Mouse (Mus musculus) large intestine, adult 2 months (tissue): ENCODE measurements around the gene Lrrc73. TPM values are rescaled to one million over a fixed set of nuclear protein-coding genes. Genes with fewer than 3 reads are reported as not detected.

Source experiments
- DNase-seq: peaks from one replicate; pipeline ENCODE4 v3.0.0-alpha.2; 2012; ENCODE audit warnings: low read depth, low spot score
- WGBS: fragments of 180-500 bp; shearing (Covaris S2); methylation state at CpG from one replicate; pipeline ENCODE4 v1.1.7; 2018; 5-methylcytosine and 5-hydroxymethylcytosine counted together
- polyA plus RNA-seq: library from polyadenylated mRNA; depleted of rRNA; stranded (reverse); fragments of >200 nt; gene quantifications from 2 replicates; pipeline ENCODE4 v1.2.3, GENCODE M21; 2012; rRNA removed

The Lrrc73 gene
- polyA plus RNA-seq, 1 experiment = 0.92 TPM

- WGBS = 25% methylated on average over 9 of the region's 9 CpGs
- DNase-seq = no peak
Measured at GRCm38 (mm10) chr17:46283140-46283539, 29.8 kb downstream of the Lrrc73 start.

GRCm38 (mm10) chr17:46283911-46284310, 30.6 kb downstream of the Lrrc73 start:
- 80% methylated on average over 8 of the region's 8 CpGs for WGBS
- no peak for DNase-seq

- WGBS = 73% methylated on average over 7 of the region's 7 CpGs
- DNase-seq = no peak
Measured at GRCm38 (mm10) chr17:46284653-46285052, 31.3 kb downstream of the Lrrc73 start.

GRCm38 (mm10) chr17:46285407-46285806, 32.1 kb downstream of the Lrrc73 start:
- 42% methylated on average over 6 of the region's 6 CpGs for WGBS
- DNase-seq = no peak

- DNase-seq = no peak
- WGBS = 51% methylated on average over 11 of the region's 11 CpGs
Measured at GRCm38 (mm10) chr17:46287678-46288095, 34.4 kb downstream of the Lrrc73 start.

- DNase-seq = no peak
- WGBS = 29% methylated on average over 6 of the region's 6 CpGs
Measured at GRCm38 (mm10) chr17:46296601-46297000, 43.3 kb downstream of the Lrrc73 start.

- no peak for DNase-seq
- 18% methylated on average over 6 of the region's 6 CpGs for WGBS
Measured at GRCm38 (mm10) chr17:46297028-46297363, 43.7 kb downstream of the Lrrc73 start.

GRCm38 (mm10) chr17:46297364-46298219, 44.3 kb downstream of the Lrrc73 start, which contains the start of gene Dlk2:
Gene Dlk2, plus strand, starts transcription at chr17:46297421.
- no peak for DNase-seq

GRCm38 (mm10) chr17:46298220-46298913, 45.0 kb downstream of the Lrrc73 start:
- peak; percentile 63 for DNase-seq
- WGBS = under 1% methylated on average over 48 of the region's 48 CpGs

More at GRCm38 (mm10) chr17:46297364-46298219, 44.3 kb downstream of the Lrrc73 start, which contains the start of gene Dlk2:
- under 1% methylated on average over 79 of the region's 86 CpGs for WGBS

GRCm38 (mm10) chr17:46301892-46302291, 48.6 kb downstream of the Lrrc73 start:
- DNase-seq = no peak
- WGBS = 80% methylated on average over 12 of the region's 12 CpGs

GRCm38 (mm10) chr17:46304184-46304583, 50.9 kb downstream of the Lrrc73 start:
- 92% methylated on average over 9 of the region's 9 CpGs for WGBS
- DNase-seq = no peak

Other genes starting within 250 kb of the Lrrc73 start
- gene Vegfa, start 221.2 kb upstream of the Lrrc73 start, polyA plus RNA-seq = 82.7 and 121 TPM in 2 replicates
- gene Mrps18a, start 142.5 kb upstream of the Lrrc73 start, polyA plus RNA-seq = 46.9 and 47.4 TPM in 2 replicates
- gene Rsph9, start 109.3 kb upstream of the Lrrc73 start, polyA plus RNA-seq = 2.6 and 2.8 TPM in 2 replicates
- 33.7 and 37.4 TPM in 2 replicates for gene Mad2l1bp, start 100.0 kb upstream of the Lrrc73 start, polyA plus RNA-seq
- gene Gtpbp2, start 92.5 kb upstream of the Lrrc73 start, polyA plus RNA-seq = 145 and 213 TPM in 2 replicates
- 4.2 and 4.4 TPM in 2 replicates for gene Polh, start 50.9 kb upstream of the Lrrc73 start, polyA plus RNA-seq
- 17.1 and 18.2 TPM in 2 replicates for gene Xpo5, start 50.7 kb upstream of the Lrrc73 start, polyA plus RNA-seq
- gene Polr1c, start 5.5 kb upstream of the Lrrc73 start, polyA plus RNA-seq = 44.9 and 47.8 TPM in 2 replicates
- 170 and 187 TPM in 2 replicates for gene Yipf3, start 5.5 kb upstream of the Lrrc73 start, polyA plus RNA-seq
- 27.3 and 47.7 TPM in 2 replicates for gene Tjap1, start 29.5 kb downstream of the Lrrc73 start, polyA plus RNA-seq
- gene Dlk2, start 43.9 kb downstream of the Lrrc73 start, polyA plus RNA-seq = 0.07 and 0.19 TPM in 2 replicates
- gene Abcc10, start 74.8 kb downstream of the Lrrc73 start, polyA plus RNA-seq = 13.5 and 25.8 TPM in 2 replicates
- 1.9 and 4.5 TPM in 2 replicates for gene Zfp318, start 130.2 kb downstream of the Lrrc73 start, polyA plus RNA-seq
- 0.60 and 0.83 TPM in 2 replicates for gene Crip3, start 175.4 kb downstream of the Lrrc73 start, polyA plus RNA-seq
- not detected in 2 replicates for gene Slc22a7, start 184.9 kb downstream of the Lrrc73 start, polyA plus RNA-seq
- gene Ttbk1, start 234.1 kb downstream of the Lrrc73 start, polyA plus RNA-seq = 0.11 and 0.15 TPM in 2 replicates
- gene Dnph1, start 243.2 kb downstream of the Lrrc73 start, polyA plus RNA-seq = 7.1 and 8.1 TPM in 2 replicates